Mouse (Mus musculus) kidney, adult 10 weeks (tissue): Measurements from ENCODE around the gene Rab9. TPM values are rescaled to one million over a fixed set of nuclear protein-coding genes. Genes with fewer than 3 reads are reported as not detected.

ENCODE experiments used
- polyA plus RNA-seq: library from polyadenylated mRNA; stranded (reverse); fragments of 350-450 nt; fragmentation: Illumina TruSeq; extraction: RNeasy Lipid Tissue Mini Kit (QIAGEN cat#74804); gene quantifications from one replicate; pipeline ENCODE4 v1.2.3, GENCODE M21; 2014; ENCODE audit warnings: low read depth, low replicate concordance

Gene Rab9
- polyA plus RNA-seq = 130 TPM

GRCm38 (mm10) chrX:166479365-166479983 is at the start of gene Rab9:
Gene Rab9 (minus strand): TSS chrX:166479867.

DNA sequence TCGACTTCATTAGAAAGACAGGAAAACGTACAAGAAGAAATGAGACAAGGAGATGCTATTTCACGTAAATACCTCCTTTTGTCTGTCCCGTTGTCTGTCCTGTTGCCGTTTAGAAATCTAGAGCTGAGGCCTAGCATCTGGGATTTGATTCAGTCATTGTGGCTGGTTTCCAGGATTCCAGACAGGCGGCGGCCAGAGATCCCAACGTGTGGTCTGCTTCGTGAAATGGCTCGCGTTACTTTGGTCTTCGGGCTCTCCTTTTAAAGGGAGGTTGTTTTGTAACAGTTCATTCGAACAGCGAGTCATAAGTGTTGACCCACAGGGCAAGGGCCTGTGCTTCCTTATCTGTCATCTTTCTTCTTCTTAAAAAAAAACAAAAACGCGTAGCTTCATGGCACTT is 38.7 kb upstream of the Rab9 start, which contains the start of gene Tceanc:
Gene Tceanc, minus strand, starts transcription at position 223 of the 400 bp plus-strand sequence.

GRCm38 (mm10) chrX:166440616-166441063 is 39.0 kb downstream of the Rab9 start, which contains the start of gene Ofd1:
Gene Ofd1 (minus strand): TSS chrX:166440704.

GRCm38 (mm10) chrX:166440036-166440615 is 39.5 kb downstream of the Rab9 start, which contains the start of gene Trappc2:
Gene Trappc2 (plus strand): TSS chrX:166440574.

Other genes starting within 250 kb of the Rab9 start
- gene Gpm6b, start 241.0 kb downstream of the Rab9 start, polyA plus RNA-seq = 28.9 TPM
- gene Trappc2, start 39.3 kb downstream of the Rab9 start, polyA plus RNA-seq = 59.4 TPM
- gene Ofd1, start 39.2 kb downstream of the Rab9 start, polyA plus RNA-seq = 13.0 TPM
- 7.2 TPM for gene Tceanc, start 38.7 kb upstream of the Rab9 start, polyA plus RNA-seq
- 35.9 TPM for gene Egfl6, start 105.9 kb upstream of the Rab9 start, polyA plus RNA-seq